Mouse (Mus musculus): ENCODE measurements around the gene Tma7. TPM values are rescaled to one million over a fixed set of nuclear protein-coding genes. Genes with fewer than 3 reads are reported as not detected.

The Tma7 gene
- polyA plus RNA-seq, 1 experiment from 2014 or later: 752 TPM

DNA sequence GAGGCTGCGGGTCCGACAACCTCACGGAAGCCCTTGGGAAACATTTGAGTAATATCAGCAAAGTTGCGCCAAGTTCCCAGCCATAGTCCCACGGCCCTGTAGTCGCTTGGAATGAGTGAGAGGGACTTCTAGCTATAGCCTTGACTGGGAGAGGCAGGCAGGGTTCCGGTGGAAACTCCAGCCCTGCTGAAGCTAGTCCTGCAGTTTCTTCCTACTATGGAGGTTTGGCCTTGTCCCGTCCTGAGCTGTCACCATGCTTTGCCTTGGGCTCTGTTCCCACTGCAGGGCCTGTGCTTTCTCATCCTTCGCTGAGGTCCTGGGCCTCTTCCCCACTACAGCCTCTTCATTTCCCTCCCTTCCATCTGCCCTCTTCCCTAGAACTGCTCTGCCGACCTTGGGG lies 33.8 kb upstream of the Tma7 start:
- H3K36me3 ChIP-seq: peaks cover 80% of the 10 kb centered on the region
- H3K27ac ChIP-seq (replicated peaks): no peak overlapping the region
- H3K4me2 ChIP-seq: no peak overlapping the region
- ATAC-seq (ENCODE audit: low FRiP score): no peak
- H3K4me3 ChIP-seq (replicated peaks): no peak overlapping the region
- no peaks in the 10 kb centered on the region for H3K4me1 ChIP-seq
- 94% methylated on average over 10 of the region's 10 CpGs for WGBS
- no peak overlapping the region for H3K9ac ChIP-seq (replicated peaks)
- H3K9me3 ChIP-seq (replicated peaks): no peaks in the 10 kb centered on the region
- H3K27me3 ChIP-seq (replicated peaks): no peaks in the 10 kb centered on the region

DNA sequence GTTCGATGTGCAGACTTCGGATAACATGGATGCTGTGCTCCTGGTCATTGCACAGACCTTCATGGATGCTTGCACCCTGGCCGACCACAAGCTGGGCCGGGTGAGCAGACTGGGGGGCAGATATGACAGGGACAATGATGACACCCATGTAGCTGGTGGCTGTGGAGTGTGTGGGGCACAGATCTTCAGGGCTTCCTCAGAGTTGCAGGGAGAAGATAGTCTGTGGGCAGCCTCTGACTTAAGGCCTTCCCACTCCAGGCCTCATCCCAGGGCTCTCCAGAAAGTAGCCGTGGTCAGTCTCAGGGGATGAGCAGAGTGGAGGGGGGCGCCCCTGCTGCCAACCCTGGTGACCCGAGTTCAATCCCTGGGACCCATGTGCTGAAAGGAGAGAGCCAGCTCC lies 32.5 kb upstream of the Tma7 start:
- WGBS: 92% methylated on average over 7 of the region's 7 CpGs
- H3K9ac ChIP-seq (replicated peaks): no peak overlapping the region
- no peaks in the 10 kb centered on the region for H3K4me1 ChIP-seq
- H3K36me3 ChIP-seq: peaks cover 94% of the 10 kb centered on the region
- no peak overlapping the region for H3K4me3 ChIP-seq (replicated peaks)
- no peak overlapping the region for H3K27ac ChIP-seq (replicated peaks)
- H3K9me3 ChIP-seq (replicated peaks): no peaks in the 10 kb centered on the region
- ATAC-seq (ENCODE audit: low FRiP score): no peak
- no peak overlapping the region for H3K4me2 ChIP-seq
- no peaks in the 10 kb centered on the region for H3K27me3 ChIP-seq (replicated peaks)

- H3K4me2 ChIP-seq: no peak overlapping the region
- no peak overlapping the region for H3K4me3 ChIP-seq (replicated peaks)
- H3K4me1 ChIP-seq: no peaks in the 10 kb centered on the region
- no peak overlapping the region for H3K9ac ChIP-seq (replicated peaks)
- no peaks in the 10 kb centered on the region for H3K9me3 ChIP-seq (replicated peaks)
- no peak overlapping the region for H3K27ac ChIP-seq (replicated peaks)
- H3K36me3 ChIP-seq: peaks cover 96% of the 10 kb centered on the region
- no peaks in the 10 kb centered on the region for H3K27me3 ChIP-seq (replicated peaks)
- ATAC-seq (ENCODE audit: low FRiP score): no peak
- 93% methylated on average over 11 of the region's 11 CpGs for WGBS
Observed at GRCm38 (mm10) chr9:109114276-109114675, 31.9 kb upstream of the Tma7 start.

- H3K9ac ChIP-seq (replicated peaks): no peak overlapping the region
- H3K9me3 ChIP-seq (replicated peaks): no peaks in the 10 kb centered on the region
- no peaks in the 10 kb centered on the region for H3K27me3 ChIP-seq (replicated peaks)
- H3K4me3 ChIP-seq (replicated peaks): no peak overlapping the region
- H3K4me2 ChIP-seq: no peak overlapping the region
- ATAC-seq (ENCODE audit: low FRiP score): no peak
- peaks cover 96% of the 10 kb centered on the region for H3K36me3 ChIP-seq
- 92% methylated on average over 8 of the region's 8 CpGs for WGBS
- H3K27ac ChIP-seq (replicated peaks): no peak overlapping the region
- no peaks in the 10 kb centered on the region for H3K4me1 ChIP-seq
Observed at GRCm38 (mm10) chr9:109113331-109113730, 30.9 kb upstream of the Tma7 start.

DNA sequence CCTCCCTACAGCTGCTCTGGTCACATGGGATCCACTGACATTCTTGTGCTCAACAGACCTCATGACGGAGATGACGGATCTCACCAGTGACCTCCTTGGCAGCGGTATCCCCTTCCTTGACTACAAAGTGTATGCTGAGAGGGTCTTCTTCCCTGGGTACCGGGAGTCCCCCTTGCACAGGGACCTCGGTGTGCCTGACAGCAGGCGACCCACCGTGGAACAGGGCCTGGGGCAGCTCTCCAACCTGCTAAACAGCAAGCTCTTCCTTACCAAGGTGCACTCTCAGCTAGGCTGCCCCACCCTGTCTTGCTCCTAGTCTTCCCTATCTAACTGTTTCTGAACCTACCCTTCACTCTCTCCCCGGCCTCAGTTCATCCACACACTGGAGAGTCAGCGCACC lies 29.2 kb upstream of the Tma7 start:
- Histone ChIP-seq H3K27ac (replicated peaks) (no peak overlapping the region), H3K9me3 (replicated peaks) (no peaks in the 10 kb centered on the region), H3K4me1 (0 out of 2 replicates have a peak, but pooled peaks cover 5% of the 10 kb centered on the region), H3K36me3 (peaks cover 88% of the 10 kb centered on the region), H3K9ac (replicated peaks) (no peak overlapping the region), H3K4me2 (no peak overlapping the region), H3K4me3 (replicated peaks) (no peak overlapping the region), H3K27me3 (replicated peaks) (no peaks in the 10 kb centered on the region)
- WGBS: 93% methylated on average over 9 of the region's 9 CpGs
- ATAC-seq (ENCODE audit: low FRiP score): no peak

DNA sequence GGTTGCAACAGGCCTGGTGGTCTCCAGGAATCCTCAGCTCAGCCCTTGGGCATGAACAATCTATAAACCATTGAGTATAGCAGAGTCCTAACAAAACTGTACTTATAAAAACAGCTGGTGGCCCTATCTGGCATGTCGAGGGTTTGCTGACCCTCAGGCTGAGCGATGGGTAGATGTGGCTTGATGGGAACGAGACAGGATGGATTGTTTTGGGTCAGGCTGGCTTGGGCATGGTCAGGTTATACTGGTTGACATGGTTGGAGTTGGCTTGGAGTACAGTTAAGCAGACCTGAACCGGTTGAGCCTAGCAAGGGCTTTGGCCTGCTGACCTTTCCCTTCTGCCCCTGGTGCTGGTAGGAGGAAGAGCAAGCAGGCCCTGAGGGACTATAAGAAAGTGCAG lies 28.7 kb upstream of the Tma7 start:
- Histone ChIP-seq H3K27me3 (replicated peaks) (no peaks in the 10 kb centered on the region), H3K4me1 (0 out of 2 replicates have a peak, but pooled peaks cover 5% of the 10 kb centered on the region), H3K36me3 (peaks cover 88% of the 10 kb centered on the region), H3K4me2 (no peak overlapping the region), H3K27ac (replicated peaks) (no peak overlapping the region), H3K4me3 (replicated peaks) (no peak overlapping the region), H3K9me3 (replicated peaks) (no peaks in the 10 kb centered on the region), H3K9ac (replicated peaks) (no peak overlapping the region)
- no peak for ATAC-seq (ENCODE audit: low FRiP score)
- WGBS: 85% methylated on average over 4 of the region's 4 CpGs

DNA sequence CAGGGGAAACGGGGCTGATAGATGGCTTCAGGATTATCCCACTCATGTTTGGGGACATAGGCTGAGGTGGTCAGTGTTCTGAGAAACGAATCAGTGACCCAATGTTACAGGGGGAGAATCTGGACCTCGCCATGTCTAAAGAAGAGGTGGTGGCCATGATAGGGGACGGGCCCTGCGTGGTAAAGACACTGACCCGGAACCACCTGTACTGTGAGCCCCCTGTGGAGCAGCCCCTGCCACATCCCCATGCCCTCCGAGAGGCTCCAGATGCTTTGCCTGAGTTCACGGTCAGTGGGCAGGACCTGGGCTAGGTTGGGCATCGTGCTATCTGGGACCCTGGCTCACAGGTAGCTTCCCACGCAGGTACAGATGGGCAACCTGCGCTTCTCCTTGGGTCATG lies 27.9 kb upstream of the Tma7 start:
- peaks cover 88% of the 10 kb centered on the region for H3K36me3 ChIP-seq
- no peaks in the 10 kb centered on the region for H3K27me3 ChIP-seq (replicated peaks)
- H3K27ac ChIP-seq (replicated peaks): no peak overlapping the region
- H3K4me3 ChIP-seq (replicated peaks): no peak overlapping the region
- WGBS: 92% methylated on average over 11 of the region's 11 CpGs
- no peak overlapping the region for H3K9ac ChIP-seq (replicated peaks)
- no peak overlapping the region for H3K4me2 ChIP-seq
- ATAC-seq (ENCODE audit: low FRiP score): no peak
- peaks cover 13% of the 10 kb centered on the region; the same call in 1 of the 2 replicates for H3K4me1 ChIP-seq
- no peaks in the 10 kb centered on the region for H3K9me3 ChIP-seq (replicated peaks)

DNA sequence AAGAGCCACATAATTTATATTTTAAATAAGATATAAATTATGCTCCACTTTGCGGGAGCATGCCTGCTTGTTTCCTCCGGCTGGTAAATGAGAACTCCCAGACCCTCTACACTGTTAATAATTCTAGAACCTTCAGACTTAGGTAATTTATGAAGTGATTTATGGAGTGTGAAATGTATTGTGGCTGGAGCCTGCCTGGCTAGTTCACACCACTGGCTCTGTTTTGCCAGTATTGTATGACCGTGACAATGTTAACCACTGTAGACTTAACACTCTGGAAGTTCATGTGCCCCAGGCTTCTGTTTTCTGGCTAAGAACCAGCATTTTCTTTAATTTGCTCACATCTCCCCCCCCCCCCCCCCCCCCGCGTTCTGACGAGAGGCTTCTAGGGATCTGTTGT lies 25.0 kb upstream of the Tma7 start:
- Histone ChIP-seq H3K36me3 (peaks cover 70% of the 10 kb centered on the region), H3K9ac (replicated peaks) (no peak overlapping the region), H3K4me1 (peaks cover 35% of the 10 kb centered on the region), H3K4me2 (no peak overlapping the region), H3K9me3 (replicated peaks) (no peaks in the 10 kb centered on the region), H3K4me3 (replicated peaks) (no peak overlapping the region), H3K27ac (replicated peaks) (no peak overlapping the region), H3K27me3 (replicated peaks) (no peaks in the 10 kb centered on the region)
- WGBS: 40% methylated on average over 4 of the region's 6 CpGs
- no peak for ATAC-seq (ENCODE audit: low FRiP score)

DNA sequence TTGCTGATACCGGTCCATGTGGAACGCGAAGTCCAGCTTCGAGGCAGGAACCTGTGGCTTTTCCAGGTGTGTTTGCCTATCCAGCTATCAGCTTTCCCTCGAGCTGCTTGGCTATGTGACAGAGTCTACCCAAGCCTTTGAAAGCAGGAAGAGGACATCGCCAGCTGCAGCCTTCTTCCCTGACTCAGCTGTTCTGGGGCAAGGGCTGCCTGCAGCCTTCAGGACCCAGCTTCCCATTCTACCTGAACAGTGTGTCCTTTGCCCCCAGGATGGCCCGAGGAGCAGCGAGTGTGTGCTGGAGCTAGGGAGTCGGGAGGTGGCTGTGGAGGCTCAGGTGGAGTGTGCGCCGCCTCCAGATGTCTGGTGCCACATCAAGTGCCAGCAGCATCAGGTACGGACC lies 23.3 kb upstream of the Tma7 start:
- 94% methylated on average over 12 of the region's 12 CpGs for WGBS
- H3K27ac ChIP-seq (replicated peaks): peak overlapping the region; percentile 20; the same call in 1 of the 2 replicates
- H3K4me2 ChIP-seq: no peak overlapping the region
- no peaks in the 10 kb centered on the region for H3K27me3 ChIP-seq (replicated peaks)
- no peak overlapping the region for H3K9ac ChIP-seq (replicated peaks)
- H3K4me3 ChIP-seq (replicated peaks): no peak overlapping the region
- H3K9me3 ChIP-seq (replicated peaks): no peaks in the 10 kb centered on the region
- no peak for ATAC-seq (ENCODE audit: low FRiP score)
- H3K4me1 ChIP-seq: peaks cover 39% of the 10 kb centered on the region
- H3K36me3 ChIP-seq: peaks cover 59% of the 10 kb centered on the region

DNA sequence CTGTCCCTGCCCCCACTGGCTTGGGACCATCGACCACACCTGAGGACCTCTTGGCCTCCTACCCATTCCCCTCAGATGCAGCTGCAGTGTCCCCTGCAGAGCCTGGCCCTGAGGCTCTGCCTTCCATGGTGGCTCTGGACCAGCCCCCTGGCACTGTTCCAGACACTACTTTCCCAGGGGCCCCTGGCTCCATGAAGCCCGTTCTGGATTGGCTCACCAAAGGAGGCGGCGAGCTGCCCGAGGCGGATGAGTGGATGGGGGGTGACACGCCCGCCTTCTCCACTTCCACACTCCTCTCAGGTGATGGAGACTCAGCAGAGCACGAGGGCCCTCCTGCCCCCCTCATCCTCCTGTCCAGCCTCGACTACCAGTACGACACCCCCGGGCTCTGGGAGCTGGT lies 22.6 kb upstream of the Tma7 start:
- Histone ChIP-seq H3K4me1 (peaks cover 43% of the 10 kb centered on the region), H3K4me3 (replicated peaks) (no peak overlapping the region), H3K36me3 (peaks cover 53% of the 10 kb centered on the region), H3K27ac (replicated peaks) (peak overlapping the region; percentile 56; the same call in 1 of the 2 replicates), H3K27me3 (replicated peaks) (no peaks in the 10 kb centered on the region), H3K9ac (replicated peaks) (peak overlapping the region; percentile 20; the same call in 1 of the 2 replicates), H3K9me3 (replicated peaks) (no peaks in the 10 kb centered on the region), H3K4me2 (peak overlapping the region; percentile 19; the same call in 1 of the 2 replicates)
- 0 out of 2 replicates have a peak, but pooled peaks have one; percentile 19 for ATAC-seq (ENCODE audit: low FRiP score)
- 59% methylated on average over 12 of the region's 12 CpGs for WGBS

DNA sequence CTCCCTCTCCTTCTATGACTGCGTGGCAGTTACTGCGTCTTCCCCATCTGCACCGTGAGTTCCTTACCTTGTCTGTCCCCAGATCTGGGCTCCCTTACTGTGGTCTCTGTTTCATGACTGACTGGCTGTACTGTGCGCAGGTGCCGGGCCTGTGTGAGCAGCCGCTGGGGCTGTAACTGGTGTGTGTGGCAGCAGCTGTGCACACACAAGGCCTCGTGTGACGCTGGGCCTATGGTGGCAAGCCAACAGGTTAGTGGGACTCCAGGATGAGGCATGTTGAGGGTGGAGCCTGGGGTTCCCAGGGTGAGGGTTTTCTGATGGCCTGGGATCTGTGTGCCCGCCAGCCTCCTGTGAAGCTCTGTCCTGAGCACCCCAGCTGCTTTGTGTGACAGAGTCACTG lies 21.7 kb upstream of the Tma7 start:
- peaks cover 44% of the 10 kb centered on the region for H3K36me3 ChIP-seq
- WGBS: 83% methylated on average over 9 of the region's 9 CpGs
- H3K4me2 ChIP-seq: no peak overlapping the region
- H3K4me3 ChIP-seq (replicated peaks): no peak overlapping the region
- ATAC-seq (ENCODE audit: low FRiP score): no peak
- H3K9me3 ChIP-seq (replicated peaks): no peaks in the 10 kb centered on the region
- no peaks in the 10 kb centered on the region for H3K27me3 ChIP-seq (replicated peaks)
- H3K27ac ChIP-seq (replicated peaks): peak overlapping the region; percentile 28; the same call in 1 of the 2 replicates
- H3K4me1 ChIP-seq: peaks cover 51% of the 10 kb centered on the region
- no peak overlapping the region for H3K9ac ChIP-seq (replicated peaks)

GRCm38 (mm10) chr9:109103250-109103649 lies 20.9 kb upstream of the Tma7 start:
- H3K9ac ChIP-seq (replicated peaks): no peak overlapping the region
- H3K9me3 ChIP-seq (replicated peaks): no peaks in the 10 kb centered on the region
- ATAC-seq (ENCODE audit: low FRiP score): no peak
- peaks cover 60% of the 10 kb centered on the region for H3K4me1 ChIP-seq
- no peak overlapping the region for H3K4me2 ChIP-seq
- WGBS: 75% methylated on average over 7 of the region's 7 CpGs
- no peaks in the 10 kb centered on the region for H3K27me3 ChIP-seq (replicated peaks)
- H3K4me3 ChIP-seq (replicated peaks): no peak overlapping the region
- no peak overlapping the region for H3K27ac ChIP-seq (replicated peaks)
- peaks cover 35% of the 10 kb centered on the region for H3K36me3 ChIP-seq

DNA sequence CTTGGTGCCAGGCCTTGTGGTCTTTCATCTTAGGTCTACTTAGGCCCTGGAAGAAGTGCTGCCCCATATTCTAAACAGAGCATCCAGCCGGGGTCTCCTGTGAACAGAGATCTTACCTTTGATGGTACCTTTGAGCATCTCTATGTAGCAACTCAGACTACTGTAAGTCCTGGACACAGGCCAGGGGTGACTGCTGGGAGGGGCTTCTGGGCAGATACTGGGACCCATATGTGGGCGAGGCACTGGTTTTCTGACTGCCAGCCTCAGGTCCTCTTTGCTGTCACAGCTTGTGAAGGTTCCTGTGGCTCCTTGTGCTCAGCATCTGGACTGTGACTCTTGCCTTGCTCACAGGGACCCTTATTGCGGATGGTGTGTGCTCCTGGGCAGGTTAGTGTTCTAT lies 20.2 kb upstream of the Tma7 start:
- H3K9ac ChIP-seq (replicated peaks): no peak overlapping the region
- ATAC-seq (ENCODE audit: low FRiP score): no peak

More for the DNA sequence above, 20.2 kb upstream of the Tma7 start:
- H3K27ac ChIP-seq (replicated peaks): no peak overlapping the region
- H3K4me3 ChIP-seq (replicated peaks): no peak overlapping the region
- H3K4me1 ChIP-seq: peaks cover 67% of the 10 kb centered on the region
- H3K4me2 ChIP-seq: no peak overlapping the region
- H3K9me3 ChIP-seq (replicated peaks): no peaks in the 10 kb centered on the region
- no peaks in the 10 kb centered on the region for H3K27me3 ChIP-seq (replicated peaks)
- H3K36me3 ChIP-seq: peaks cover 29% of the 10 kb centered on the region
- 94% methylated on average over 3 of the region's 3 CpGs for WGBS

All from neural tube, embryonic 15.5 days (tissue).